Mouse (Mus musculus) intestine, postnatal 0 days (tissue): ENCODE data around the gene Zhx3. TPM values are rescaled to one million over a fixed set of nuclear protein-coding genes. Genes with fewer than 3 reads are reported as not detected.

Experiments
- ATAC-seq: fragments of 200-750 bp; cut with Nextera tagmentation; 2 replicates; pipeline ENCODE4 v1.8.0; 2017; ENCODE audit warnings: mild to moderate bottlenecking, moderate TSS enrichment, moderate library complexity
- H3K27ac ChIP-seq: fragments of 300-500 bp; sonication (generic); 2 replicates; pipeline ENCODE4 v1.5.1; 2014; ENCODE audit warnings: mild to moderate bottlenecking, low read depth, low read length, moderate library complexity
- H3K27me3 ChIP-seq: fragments of 300-500 bp; sonication (generic); replicated peaks from 2 replicates; pipeline ENCODE4 v1.6.1; 2014; ENCODE audit warnings: low read length, mixed read lengths; ENCODE audit not compliant: control insufficient read depth, insufficient read depth
- H3K36me3 ChIP-seq: fragments of 300-500 bp; sonication (generic); 2 replicates; pipeline ENCODE4 v1.6.1; 2014; ENCODE audit warnings: mild to moderate bottlenecking, moderate library complexity; ENCODE audit not compliant: control insufficient read depth, insufficient read depth
- H3K4me1 ChIP-seq: fragments of 300-500 bp; sonication (generic); replicated peaks from 2 replicates; pipeline ENCODE4 v1.6.1; 2014; ENCODE audit warnings: antibody characterized with exemption, low read length, mixed read lengths; ENCODE audit not compliant: control insufficient read depth, insufficient read depth
- H3K4me2 ChIP-seq: fragments of 300-500 bp; sonication (generic); replicated peaks from 2 replicates; pipeline ENCODE4 v1.6.1; 2014; ENCODE audit warnings: low read depth, mild to moderate bottlenecking, moderate library complexity
- H3K4me3 ChIP-seq: fragments of 300-500 bp; sonication (generic); 2 replicates; pipeline ENCODE4 v1.5.1; 2014; ENCODE audit warnings: low read depth, low read length
- H3K9ac ChIP-seq: fragments of 300-500 bp; sonication (generic); 2 replicates; pipeline ENCODE4 v1.6.1; 2014; ENCODE audit warnings: mild to moderate bottlenecking, low read depth, low read length
- H3K9me3 ChIP-seq: fragments of 300-500 bp; sonication (generic); 2 replicates; pipeline ENCODE4 v1.6.1; 2016; ENCODE audit warnings: mixed run types; ENCODE audit not compliant: control insufficient read depth
- CTCF ChIP-seq: sonication (generic); IDR thresholded peaks from 2 replicates; pipeline ENCODE4 v1.5.1; 2016; ENCODE audit warnings: low read depth, mild to moderate bottlenecking, control low read depth, antibody characterized with exemption, moderate library complexity
- WGBS: fragments of 180-500 bp; shearing (Covaris S2); extraction: QIAGEN DNeasy Blood & Tissue Kit; methylation state at CpG from one replicate; pipeline ENCODE4 v1.1.7; 2014; 5-methylcytosine and 5-hydroxymethylcytosine counted together
- polyA plus RNA-seq: library from polyadenylated mRNA; unstranded; fragments of >200 nt; fragmentation: Nextera tagmentation; extraction: Ambion mirVana; gene quantifications from 2 replicates; pipeline ENCODE4 v1.2.1, GENCODE M21; 2015

Gene Zhx3
- polyA plus RNA-seq, 1 experiment from 2014 or later, result 3.5 TPM

DNA sequence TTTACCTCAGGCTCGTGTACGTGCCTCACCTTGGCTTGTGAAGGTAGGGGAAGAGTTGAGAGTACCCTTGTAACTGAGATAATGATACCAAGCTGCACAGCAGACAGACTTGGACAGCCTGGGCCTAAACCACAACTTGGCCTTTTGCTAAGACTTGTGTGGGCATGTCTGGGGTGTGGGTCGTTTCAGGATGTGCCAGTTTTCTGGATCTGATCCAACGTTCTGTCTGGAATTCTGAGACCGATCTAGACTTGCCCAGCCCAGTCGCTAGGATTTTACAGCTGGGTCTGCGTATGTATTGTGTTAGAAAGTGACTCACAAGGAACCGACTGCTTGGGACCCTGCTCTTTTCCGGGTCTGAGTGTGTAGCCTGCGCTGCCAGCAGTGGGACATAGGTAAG is 125.7 kb downstream of the Zhx3 start:
- Histone ChIP-seq H3K27ac (no peak overlapping the region), H3K9me3 (no peaks in the 10 kb centered on the region), H3K4me1 (no peaks in the 10 kb centered on the region), H3K4me2 (no peak overlapping the region), H3K9ac (no peak overlapping the region), H3K27me3 (no peaks in the 10 kb centered on the region), H3K36me3 (peaks cover 59% of the 10 kb centered on the region), H3K4me3 (no peak overlapping the region)
- no peak for ATAC-seq
- WGBS, result 79% methylated on average over 10 of the region's 10 CpGs
- TF ChIP-seq CTCF, result no peak

- Histone ChIP-seq H3K27ac (no peak overlapping the region), H3K4me3 (no peak overlapping the region), H3K36me3 (peaks cover 55% of the 10 kb centered on the region), H3K9ac (no peak overlapping the region), H3K4me1 (no peaks in the 10 kb centered on the region), H3K4me2 (no peak overlapping the region), H3K9me3 (no peaks in the 10 kb centered on the region), H3K27me3 (no peaks in the 10 kb centered on the region)
- 97% methylated on average over 5 of the region's 5 CpGs for WGBS
- TF ChIP-seq CTCF, result no peak
- no peak for ATAC-seq
Measured at GRCm38 (mm10) chr2:160746637-160747036, 126.2 kb downstream of the Zhx3 start.

- Histone ChIP-seq H3K4me3 (no peak overlapping the region), H3K36me3 (peaks cover 44% of the 10 kb centered on the region), H3K27me3 (no peaks in the 10 kb centered on the region), H3K4me2 (no peak overlapping the region), H3K27ac (no peak overlapping the region; the same call in 1 of the 2 replicates), H3K4me1 (no peaks in the 10 kb centered on the region), H3K9ac (no peak overlapping the region), H3K9me3 (no peaks in the 10 kb centered on the region)
- no peak for ATAC-seq
- no peak for TF ChIP-seq CTCF
- WGBS, result 92% methylated on average over 1 of the region's 1 CpGs
Measured at GRCm38 (mm10) chr2:160745497-160745896, 127.3 kb downstream of the Zhx3 start.

- H3K9me3 ChIP-seq, result no peaks in the 10 kb centered on the region
- H3K36me3 ChIP-seq, result peaks cover 38% of the 10 kb centered on the region
- 77% methylated on average over 5 of the region's 5 CpGs for WGBS
- no peak for ATAC-seq
- no peak overlapping the region for H3K4me2 ChIP-seq
- H3K9ac ChIP-seq, result no peak overlapping the region
- no peak for TF ChIP-seq CTCF
- no peaks in the 10 kb centered on the region for H3K27me3 ChIP-seq
- no peak overlapping the region for H3K4me3 ChIP-seq
- no peaks in the 10 kb centered on the region for H3K4me1 ChIP-seq
- no peak overlapping the region for H3K27ac ChIP-seq
Measured at GRCm38 (mm10) chr2:160744823-160745210, 128.0 kb downstream of the Zhx3 start.

GRCm38 (mm10) chr2:160744040-160744822 is 128.6 kb downstream of the Zhx3 start:
- peak; percentile 72 for TF ChIP-seq CTCF
- no peak for ATAC-seq
- no peak overlapping the region for H3K4me3 ChIP-seq
- H3K27ac ChIP-seq, result no peak overlapping the region
- no peaks in the 10 kb centered on the region for H3K4me1 ChIP-seq
- H3K36me3 ChIP-seq, result peaks cover 32% of the 10 kb centered on the region
- H3K27me3 ChIP-seq, result no peaks in the 10 kb centered on the region
- H3K9me3 ChIP-seq, result no peaks in the 10 kb centered on the region
- H3K4me2 ChIP-seq, result no peak overlapping the region
- H3K9ac ChIP-seq, result no peak overlapping the region
- 76% methylated on average over 7 of the region's 7 CpGs for WGBS

DNA sequence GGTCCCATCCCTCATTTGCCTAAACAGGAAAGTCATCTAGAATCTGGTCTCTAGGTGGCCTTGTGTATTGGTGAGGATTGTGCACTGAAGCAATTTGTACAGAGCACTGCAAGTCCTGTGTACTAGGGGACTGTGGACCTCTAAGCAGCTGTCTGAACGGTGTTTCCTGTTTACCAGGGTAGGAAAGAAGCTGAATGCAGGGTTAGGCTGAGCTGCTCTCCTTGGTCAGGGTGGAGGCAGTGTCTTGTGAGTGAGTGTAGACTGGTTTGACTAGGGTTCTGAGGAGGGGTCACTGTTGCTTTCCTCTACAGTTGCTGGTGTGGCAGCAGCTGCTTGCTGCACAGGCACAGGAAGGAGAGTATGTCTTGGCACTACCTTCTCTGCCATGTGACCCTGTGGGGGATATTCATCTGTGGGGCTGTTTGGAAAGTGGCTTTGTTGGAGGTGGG is 130.6 kb downstream of the Zhx3 start:
- no peak overlapping the region for H3K9ac ChIP-seq
- WGBS, result 54% methylated on average over 1 of the region's 1 CpGs
- peak overlapping the region; percentile 50; the same call in 1 of the 2 replicates for H3K27ac ChIP-seq

More for the DNA sequence above, 130.6 kb downstream of the Zhx3 start:
- Histone ChIP-seq H3K4me2 (no peak overlapping the region), H3K4me3 (no peak overlapping the region), H3K4me1 (no peaks in the 10 kb centered on the region; the same call in 1 of the 2 replicates), H3K9me3 (no peaks in the 10 kb centered on the region), H3K27me3 (no peaks in the 10 kb centered on the region), H3K36me3 (peaks cover 17% of the 10 kb centered on the region; the same call in 1 of the 2 replicates)
- no peak for ATAC-seq
- no peak for TF ChIP-seq CTCF
